Mouse (Mus musculus) embryonic fibroblast, embryonic 13.5 days (primary cell): ENCODE data around the gene Palld.

ENCODE experiments used
- CTCF ChIP-seq: IDR thresholded peaks from 2 replicates; pipeline ENCODE4 v1.5.1; 2011; ENCODE audit warnings: mild to moderate bottlenecking, control low read depth, low read length, moderate library complexity, borderline replicate concordance; ENCODE audit not compliant: insufficient read depth
- POLR2A ChIP-seq: IDR thresholded peaks from 2 replicates; pipeline ENCODE4 v1.6.1; 2011; ENCODE audit warnings: low read depth, mild to moderate bottlenecking, control low read depth, low read length, moderate library complexity

DNA sequence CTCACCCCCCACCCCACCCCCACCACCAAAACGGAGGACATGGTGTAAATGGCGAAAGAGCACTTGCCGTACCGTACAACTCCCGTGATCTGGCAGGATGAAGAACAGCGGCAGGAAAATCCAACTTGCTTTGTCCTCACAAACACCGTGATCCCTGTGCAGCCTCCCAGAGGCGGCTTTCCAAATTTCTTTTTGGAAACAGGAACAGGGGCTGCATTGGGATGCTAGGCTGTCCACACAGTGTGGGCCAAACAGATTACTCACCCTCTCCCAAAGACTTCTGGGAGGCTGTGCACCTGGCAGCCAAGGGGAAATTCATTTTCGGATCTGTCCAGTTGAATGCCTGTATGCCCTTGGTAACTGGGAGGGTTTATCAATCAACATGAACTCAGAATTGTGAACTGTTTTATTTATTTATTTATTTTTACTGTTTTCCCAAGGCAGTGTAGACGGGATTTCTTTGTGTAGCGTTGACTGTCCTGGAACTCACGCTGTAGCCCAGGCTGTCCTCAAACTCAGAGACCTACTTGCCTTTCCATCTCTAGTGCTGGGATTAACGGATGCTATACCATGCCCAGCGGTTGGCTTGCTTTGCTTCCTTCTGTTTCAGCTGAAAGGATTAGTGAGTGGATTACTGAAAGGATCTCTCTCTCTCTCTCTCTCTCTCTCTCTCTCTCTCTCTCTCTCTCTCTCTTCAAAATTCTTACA, 422.1 kb downstream of the Palld start:
- no peak for TF ChIP-seq POLR2A
- TF ChIP-seq CTCF = no peak
